Mouse (Mus musculus) brain, adult 2 months (tissue): Measurements from ENCODE around the gene 4931409K22Rik.
A peak's percentile ranks its signal among the peaks of the same experiment; 100 is the strongest.

Source experiments
- DNase-seq: peaks from one replicate; pipeline ENCODE4 v3.0.0; 2011; ENCODE audit warnings: low read depth, low spot score

Gene 4931409K22Rik

DNA sequence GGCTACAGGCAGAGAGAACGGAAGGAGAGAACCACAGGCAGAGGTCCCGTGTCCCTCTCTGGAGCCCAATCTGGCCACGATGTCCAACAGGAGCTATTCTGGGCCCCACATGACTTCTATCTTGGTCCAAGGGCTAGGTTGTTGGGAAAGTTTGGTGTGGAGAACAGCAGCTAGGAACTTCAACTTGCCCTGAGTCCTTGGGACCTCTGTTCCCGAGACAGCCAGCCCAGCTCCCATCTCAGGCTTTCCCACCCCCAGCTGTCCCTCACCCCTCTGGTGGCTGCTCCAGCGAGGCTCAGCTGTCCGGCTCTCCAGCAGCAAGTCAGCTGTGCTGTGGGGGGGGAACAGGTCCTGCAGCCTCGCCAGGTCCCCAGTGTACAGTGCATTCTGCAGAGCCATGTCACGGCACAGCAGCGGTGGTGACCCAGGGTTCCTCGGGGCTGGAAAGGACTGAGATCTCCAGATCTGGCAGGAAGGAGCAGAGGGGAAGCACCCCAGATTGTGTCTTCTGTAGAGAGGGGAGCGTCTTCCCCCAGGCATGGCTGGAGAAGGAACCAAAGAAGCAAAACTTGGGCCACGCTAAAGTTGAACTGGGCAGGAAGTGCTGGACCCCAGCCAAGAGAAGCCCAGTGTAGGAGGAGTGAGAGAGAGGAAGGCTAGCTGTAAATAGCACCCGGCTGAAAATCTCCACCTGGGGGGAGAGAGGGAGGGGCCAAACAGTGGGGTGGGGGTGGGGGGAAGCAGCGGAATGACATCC, 16.0 kb downstream of the 4931409K22Rik start, which contains the start of gene Asb10:
Gene Asb10 (minus strand): TSS at position 592 of the 757 bp plus-strand sequence.
- peak; percentile 29 for DNase-seq

DNA sequence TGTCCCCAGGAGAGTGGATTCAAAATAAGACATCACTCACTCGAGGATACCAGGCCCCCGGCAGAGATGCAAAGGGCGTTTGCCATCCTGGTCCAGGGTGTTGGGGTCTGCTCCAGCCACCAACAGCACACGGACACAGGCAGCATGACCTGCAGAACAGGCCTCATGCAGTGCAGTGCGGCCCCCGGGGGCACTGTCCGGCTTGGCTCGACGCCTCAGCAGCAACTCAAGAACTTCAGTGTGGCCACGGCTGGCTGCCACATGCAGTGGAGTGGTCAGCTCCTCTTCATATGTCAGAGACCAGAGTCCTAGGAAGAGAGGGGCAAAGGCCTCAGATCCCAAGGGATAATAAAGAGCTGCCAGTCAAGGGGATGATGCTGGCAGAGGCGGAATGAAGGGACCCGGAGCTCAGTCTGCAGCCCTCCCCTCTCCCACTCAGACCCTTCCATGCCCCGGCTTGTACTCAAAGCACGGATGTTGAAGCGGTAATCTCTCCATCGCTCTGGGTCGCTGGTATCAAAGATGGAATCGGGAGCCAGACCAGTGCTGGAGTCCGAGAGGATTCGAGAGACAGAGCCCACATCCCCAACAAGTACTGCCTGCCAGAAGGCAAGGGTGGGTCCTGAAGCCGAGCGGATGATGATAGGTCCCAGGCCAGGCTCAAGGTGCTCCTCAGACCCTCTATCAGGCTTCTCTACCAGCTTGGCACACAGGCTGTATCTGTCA, 16.9 kb downstream of the 4931409K22Rik start:
- no peak for DNase-seq

DNA sequence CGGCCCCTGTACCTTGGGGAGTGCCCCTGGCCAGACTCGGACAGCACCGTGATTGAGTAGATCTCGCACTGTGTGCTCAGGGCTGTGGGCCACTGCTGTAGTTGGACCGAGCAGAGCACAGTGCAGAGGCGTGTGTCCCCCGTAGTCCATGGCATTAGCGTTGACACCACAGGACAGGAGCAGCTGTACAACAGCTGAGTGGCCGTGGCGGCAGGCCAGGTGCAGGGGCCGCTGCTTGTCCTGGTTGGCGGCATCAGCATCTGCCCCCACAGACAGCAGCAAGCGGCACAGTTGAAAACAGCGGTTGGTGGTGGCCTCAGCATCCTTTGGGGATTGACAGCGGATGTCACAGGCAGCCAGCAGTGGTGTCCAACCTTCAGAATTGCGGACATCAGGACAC, 19.0 kb downstream of the 4931409K22Rik start:
- no peak for DNase-seq

DNA sequence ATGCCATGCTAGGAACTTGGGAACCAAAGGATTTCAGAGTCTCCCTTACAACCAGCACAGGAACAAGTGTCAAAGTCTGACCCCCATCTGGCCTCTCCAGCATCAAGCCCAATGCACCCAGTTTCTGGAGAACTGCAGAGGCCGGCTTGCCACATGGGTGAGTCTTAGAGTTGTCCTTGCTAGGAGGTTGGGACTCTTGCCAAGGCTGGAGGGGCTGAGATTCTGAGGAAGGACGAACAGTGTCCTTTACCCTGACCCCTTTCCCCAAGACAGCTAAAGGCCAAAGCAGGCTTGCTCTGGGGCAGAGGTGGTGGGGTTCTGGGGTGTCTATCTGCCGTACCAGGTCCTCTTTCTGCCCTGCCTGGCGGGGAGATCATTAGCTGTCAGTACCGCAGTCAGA, 20.1 kb downstream of the 4931409K22Rik start:
- DNase-seq: no peak

DNA sequence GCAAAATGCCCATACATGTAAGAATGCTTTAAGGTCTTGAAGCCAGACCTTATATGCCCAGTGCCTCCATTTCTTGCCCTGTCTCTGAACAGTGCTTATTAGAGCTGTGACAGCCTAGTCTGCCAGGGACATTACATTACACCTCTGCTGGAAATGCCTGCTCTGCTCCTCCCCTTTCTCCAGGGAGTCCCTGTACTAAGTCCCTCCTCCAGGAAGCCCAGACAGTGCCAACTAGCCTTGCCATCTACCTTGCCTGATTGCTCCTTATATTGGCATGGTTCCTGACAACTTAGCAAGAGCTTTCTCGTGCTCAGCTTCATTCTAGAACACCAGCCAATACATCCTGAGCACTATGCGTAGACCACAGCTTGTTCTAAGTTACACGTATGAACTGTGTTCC, 20.9 kb downstream of the 4931409K22Rik start:
- DNase-seq: no peak

DNA sequence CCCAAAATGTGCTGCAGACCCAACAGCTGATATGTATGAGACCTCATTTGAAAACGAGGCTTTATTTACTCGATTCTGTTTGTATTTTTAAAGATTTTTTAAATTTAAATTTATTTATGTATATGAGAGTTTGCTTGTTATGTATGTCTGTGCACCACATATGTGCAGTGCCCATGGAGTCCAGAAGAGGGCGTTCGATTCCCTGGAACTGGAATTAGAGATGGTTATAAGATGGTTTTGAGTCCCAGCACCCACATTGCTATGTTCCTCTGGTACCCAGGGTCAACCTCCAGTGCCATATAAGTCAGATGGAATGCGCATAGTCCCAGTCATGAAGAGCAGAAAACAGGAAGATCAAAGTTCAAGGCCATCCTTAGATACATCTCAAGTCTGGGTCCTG, 22.3 kb downstream of the 4931409K22Rik start:
- DNase-seq: no peak

DNA sequence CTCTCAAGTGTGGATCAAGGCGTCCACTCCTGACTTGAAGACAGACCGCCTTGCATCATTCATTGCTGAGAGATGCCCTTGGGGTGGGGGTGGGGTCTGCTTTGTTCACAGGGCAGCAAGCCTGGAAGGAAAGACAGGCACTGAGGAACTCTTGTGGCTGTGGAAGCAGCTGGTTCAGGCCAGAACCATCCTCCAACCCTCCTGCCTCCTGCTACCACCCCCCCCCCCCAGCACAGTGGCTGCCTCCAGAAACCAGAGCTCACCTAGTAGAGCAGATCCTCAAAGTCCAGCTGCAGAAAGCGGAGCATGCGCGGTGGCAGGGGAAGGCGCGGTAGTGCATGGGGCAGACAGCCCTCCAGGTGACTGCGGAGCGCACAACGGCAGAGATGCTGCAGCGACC, 23.2 kb downstream of the 4931409K22Rik start:
- no peak for DNase-seq

DNA sequence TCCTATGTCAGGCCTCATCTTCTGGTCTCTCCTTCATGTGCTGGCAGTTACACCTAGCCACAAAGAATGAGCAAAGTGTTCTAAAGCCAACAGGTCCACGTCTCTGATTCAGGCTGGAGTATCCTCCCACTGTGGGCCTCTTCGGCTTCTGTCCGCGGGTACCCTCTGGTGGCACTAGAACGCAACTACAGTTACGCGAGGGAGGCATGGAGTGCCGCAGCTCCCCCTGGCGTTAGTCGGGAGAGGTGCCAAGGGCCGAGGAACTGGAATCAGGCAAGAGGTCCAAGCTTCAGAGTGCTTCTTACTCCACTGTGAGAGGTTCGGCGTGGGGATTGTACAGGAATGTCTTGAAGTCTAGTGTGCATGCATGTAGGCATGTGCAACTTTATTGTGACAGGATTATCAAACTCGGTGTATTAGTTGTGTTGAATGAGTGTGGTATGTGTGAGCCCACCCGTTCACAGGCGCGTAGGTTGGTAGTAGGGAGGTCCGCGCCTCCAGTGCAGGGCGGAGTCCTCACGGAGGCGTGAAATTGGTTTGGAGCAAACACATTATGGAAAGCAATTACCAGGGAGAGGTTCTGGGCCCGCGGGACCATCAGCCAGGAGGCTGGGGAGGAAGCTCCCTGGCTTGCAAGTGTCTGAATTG, 26.4 kb downstream of the 4931409K22Rik start:
- DNase-seq: peak; percentile 93

DNA sequence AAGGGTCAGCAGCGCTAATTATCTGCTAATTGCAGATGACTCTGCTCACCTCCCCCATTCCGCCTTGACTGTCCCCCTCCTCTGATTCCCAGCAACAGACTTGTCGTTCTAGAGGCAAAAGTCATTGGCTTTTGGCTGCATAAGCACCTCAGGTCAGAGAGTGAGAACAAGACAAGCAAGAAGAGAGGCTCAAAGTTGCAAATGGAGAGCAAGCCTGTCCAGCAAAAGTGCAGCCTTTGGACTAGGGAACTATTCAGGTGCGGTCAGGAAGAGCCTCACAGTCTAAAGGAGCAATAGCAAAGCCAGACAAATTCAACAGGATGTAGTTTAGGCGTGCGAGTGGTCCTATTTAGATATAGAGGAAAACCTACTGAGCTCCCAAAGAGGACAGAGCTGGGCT, 28.8 kb downstream of the 4931409K22Rik start:
- no peak for DNase-seq

DNA sequence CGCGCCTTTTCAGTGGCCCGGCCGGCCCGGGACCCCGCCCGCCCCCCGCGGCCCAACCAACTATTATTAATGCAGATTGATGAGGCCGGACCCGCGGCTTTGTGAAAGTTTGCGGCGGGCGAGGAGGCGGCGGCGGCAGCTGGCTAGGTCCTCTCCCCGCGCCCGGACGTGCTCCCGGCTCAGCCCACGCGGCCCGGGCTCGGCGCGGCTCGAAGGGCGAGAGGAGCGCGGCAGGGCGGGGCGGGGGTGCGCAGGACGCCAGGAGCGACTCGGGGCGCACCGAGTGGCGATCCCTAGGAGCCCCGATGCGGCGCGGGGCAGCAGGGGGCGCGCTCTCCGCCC, 29.7 kb downstream of the 4931409K22Rik start, which contains the start of gene Gbx1:
Gene Gbx1 (minus strand): TSS at position 314 of the 342 bp plus-strand sequence.
- no peak for DNase-seq

DNA sequence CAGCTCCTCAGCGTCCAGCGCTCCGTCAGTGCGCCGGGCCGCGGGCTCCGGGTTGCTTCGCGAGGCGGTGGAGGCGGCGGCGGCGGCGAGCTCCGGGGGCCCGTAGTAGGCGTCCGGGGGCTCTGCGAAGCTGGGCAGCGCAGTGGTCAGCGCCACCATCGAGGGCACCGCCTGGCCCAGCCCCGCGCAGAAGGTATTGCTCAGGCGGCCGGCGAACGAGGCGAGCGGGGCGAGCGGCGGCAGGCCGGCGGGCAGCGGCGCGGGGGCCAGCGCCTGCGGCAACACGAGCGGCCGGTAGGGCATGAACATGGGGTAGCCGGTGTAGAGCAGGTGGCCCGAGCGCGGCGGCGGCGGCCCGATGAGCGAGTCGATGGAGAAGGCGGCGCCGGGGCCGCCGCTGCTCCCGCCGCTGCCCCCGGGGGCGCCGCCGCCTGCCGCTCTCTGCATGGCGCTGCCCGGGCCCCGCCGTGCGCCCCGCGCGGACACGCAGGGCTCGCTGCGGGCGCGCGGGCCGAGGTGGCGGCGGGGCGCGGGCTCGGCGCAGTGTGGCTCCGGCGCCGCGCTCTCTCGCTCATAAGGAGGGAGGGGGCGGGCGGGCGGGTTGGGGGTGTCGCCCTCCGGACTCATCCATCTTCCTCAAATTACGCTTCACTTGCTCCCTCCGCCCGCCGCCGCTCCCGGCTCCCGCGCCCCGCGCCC, 30.3 kb downstream of the 4931409K22Rik start:
- no peak for DNase-seq

DNA sequence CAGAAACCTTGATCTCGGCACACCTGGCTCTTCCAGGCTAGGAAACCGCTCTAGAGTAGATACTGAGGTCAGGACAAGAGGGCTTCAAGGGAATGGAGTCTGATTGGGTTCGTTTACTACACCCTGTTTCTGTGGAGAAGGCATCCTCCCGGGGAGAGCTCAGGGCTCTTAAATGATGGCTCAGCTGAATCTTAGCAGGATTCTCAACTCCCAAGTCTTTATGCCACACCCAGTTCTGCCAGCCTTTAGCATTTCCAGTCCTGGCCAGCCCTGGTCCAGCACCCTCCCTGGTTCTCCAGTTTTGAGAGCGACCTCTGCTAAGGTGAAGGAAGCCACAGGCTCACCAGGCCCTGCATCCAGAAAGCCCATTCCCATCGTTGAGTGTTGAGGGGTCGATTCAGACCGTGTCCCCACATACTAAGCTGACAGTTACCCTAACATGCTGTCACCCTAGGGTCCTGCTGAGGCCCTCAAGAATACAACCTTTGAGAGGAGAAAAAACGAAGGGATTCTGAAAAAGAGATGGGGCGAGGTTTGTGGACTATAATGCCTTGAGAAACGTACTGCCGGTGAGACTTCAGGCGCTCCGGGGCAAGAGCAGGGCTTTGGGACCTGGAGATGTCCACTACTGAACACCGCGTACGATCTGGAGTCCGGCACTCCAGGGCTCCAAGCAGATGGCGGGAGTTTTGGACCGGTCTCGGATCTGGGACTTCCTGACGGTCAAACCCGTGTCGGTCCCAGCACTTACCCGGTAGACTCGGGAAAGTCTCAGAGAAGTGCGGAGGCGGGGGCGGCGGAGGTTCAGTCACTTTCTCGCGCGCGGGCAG, 31.0 kb downstream of the 4931409K22Rik start:
- DNase-seq: no peak

DNA sequence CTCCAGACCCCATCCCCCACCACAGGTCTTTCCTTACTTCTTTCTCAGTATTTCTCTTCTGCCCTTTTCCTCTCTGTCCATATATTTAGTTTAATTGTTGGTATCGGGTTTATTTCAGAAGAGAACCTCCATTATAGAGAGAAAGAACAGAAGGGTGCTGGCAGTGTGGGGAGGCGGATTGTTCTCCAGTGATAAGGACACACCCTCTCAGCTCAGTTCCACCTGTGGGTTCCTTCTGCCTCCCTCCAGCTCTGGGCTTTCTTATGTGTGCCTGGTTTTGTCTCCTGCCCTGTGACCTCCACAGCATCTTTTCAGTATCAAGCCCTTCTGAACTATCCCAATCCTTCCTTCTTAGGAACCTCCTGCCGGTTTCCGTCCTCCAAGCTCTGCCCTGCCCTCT, 32.1 kb downstream of the 4931409K22Rik start:
- no peak for DNase-seq

DNA sequence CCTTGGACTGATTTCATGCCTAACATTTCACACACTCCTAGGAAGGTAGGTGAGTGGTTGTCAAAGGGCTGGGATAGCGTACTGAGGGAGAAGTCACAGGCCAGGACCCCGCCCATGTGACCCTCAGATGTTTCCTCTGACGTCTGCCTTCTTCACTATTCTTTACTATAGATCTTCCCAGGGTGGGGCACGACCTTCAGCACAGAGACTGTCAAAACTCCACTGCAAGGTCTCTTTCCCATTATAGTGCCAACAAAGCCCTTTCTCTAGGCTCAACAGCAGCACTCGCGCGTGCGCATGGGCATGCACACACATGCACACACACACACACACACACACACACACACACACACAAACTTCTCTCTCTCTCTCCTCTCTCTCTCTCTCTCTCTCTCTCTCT, 32.8 kb downstream of the 4931409K22Rik start:
- no peak for DNase-seq

DNA sequence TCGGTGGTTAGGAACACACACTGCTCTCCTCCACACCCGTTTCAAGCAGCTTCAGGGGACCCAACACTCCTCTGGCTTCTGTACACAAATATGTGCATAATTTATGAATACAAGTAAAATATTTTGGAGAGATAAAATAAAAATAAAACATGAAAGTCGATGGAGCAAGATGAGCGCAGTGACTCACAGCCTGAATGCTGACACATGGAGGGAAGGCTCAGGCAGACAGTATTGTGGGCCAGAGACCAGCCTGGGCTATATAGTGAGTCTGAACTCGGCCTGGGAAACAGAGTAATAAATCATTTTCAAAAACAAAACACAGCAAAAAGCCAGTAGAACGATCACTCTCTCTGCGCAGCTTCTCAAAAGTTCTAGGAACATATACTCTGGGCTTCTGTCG, 35.2 kb downstream of the 4931409K22Rik start:
- no peak for DNase-seq

DNA sequence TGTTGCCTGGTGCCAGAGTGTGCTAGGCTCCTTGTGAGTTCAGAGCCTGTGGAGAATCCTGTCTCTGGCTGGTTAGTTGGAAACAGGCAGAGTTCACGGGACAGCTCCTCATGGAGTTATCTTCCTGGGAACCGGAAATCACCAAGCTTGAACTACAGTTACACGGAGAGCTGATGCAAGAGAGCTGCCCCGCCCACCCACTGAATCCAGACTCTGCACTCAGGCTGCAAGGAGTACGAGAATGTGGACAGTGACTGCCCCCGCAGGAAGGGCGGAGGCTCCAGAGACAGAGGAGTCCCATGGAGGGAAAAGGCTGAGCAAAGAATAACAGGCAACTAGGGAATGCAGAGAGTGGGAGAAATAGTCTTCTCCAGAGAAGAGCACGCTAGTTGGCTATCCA, 44.3 kb downstream of the 4931409K22Rik start:
- DNase-seq: no peak

DNA sequence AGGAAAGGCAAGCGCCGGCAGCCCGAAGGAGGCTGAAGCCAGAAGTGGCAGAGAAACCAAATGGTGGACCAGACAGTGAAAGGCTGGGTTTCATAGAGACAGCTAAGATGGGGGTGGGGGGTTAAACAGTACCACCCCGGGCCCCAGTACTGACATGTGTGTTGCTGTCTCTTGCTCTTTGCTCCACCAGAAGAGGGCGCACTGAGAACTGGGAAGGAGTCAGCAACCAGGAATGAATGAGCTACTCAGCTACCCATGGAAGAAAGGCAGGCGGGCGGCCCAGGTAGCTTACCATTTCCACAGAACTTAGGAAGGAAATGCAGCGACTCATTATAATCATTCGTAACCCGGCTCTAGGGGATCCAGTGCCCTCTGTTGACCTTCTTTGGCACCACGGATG, 46.0 kb downstream of the 4931409K22Rik start:
- peak; percentile 48 for DNase-seq

DNA sequence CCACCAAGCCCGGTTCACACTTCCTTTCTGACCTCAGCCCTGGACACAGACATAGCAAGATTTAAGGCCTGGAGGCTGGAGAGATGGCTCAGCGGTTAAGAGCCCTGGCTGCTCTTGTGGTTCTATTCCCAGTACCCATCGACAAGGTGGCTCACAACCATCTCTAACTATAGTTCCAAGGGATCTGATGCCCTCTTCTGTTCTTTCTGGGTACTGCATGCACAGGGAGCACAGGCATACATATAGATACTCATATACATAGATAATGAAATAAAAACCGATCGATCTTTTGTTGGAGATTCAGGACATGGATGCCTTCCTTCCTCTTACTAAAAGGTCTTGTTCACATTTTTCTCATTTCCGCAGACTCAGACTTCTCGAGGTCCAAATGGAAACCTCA, 48.2 kb downstream of the 4931409K22Rik start:
- no peak for DNase-seq

DNA sequence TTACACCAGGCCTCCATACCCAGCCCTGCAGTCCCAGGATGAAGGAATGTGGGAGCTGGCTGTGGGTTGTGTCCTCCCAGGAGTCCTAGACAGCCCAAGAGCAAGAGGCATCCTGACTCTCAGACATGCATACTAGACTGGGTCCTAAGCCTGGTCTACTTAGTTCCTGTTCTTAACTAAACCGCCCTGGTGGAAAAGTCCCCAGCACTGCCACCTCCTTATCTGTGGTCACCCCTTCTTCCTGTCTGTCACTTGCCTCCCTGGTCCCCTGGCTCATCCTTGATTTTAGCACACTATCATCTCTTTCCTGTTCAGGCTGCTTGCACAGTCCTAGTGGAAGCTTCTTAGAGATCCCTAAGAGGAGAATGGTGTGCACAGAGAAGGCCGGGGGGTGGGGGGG, 51.1 kb downstream of the 4931409K22Rik start:
- no peak for DNase-seq

DNA sequence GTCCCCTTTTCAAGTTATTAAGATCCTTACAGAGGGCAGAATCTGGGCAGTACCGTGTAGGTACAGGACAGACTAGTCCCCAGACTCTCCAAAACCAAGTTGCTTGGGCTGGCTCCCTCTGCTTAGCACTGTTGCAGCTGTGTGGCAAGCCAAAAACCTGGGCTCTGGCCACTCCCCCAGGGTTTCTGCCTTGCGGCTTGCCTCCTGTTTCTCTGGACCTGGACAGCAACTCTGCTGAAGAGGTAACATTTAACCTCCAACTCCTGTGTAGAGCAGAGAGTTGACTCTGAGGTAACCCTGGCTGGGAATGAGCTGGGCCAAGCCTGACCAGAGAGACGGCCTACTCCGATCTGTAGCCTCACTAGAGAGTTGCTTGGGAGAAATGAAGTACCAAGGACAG, 53.8 kb downstream of the 4931409K22Rik start:
- no peak for DNase-seq

DNA sequence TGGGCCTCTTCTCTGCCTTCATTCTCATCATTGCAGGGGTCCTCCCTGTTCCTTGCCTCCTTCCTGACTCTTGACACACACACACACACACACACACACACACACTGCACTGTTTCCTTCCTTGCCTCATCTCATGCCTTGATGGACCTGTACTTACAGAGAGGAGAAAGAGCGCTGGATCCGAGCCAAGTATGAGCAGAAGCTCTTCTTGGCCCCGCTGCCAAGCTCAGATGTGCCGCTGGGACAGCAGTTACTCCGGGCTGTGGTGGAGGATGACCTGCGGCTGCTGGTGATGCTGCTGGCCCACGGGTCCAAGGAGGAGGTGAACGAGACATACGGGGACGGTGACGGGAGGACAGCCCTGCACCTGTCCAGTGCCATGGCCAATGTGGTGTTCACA, 55.8 kb downstream of the 4931409K22Rik start:
- DNase-seq: peak; percentile 58
